Mouse (Mus musculus) hindbrain, embryonic 11.5 days (tissue): ENCODE measurements around the gene Myef2. TPM values are rescaled to one million over a fixed set of nuclear protein-coding genes. Genes with fewer than 3 reads are reported as not detected.

Experiments
- ATAC-seq: fragments of 200-750 bp; cut with Nextera tagmentation; 2 replicates; pipeline ENCODE4 v1.8.0; 2017; ENCODE audit warnings: mild to moderate bottlenecking, moderate TSS enrichment, moderate library complexity; ENCODE audit not compliant: low FRiP score
- DNase-seq: peaks from one replicate; pipeline ENCODE4 v3.0.0-alpha.2; 2015; ENCODE audit warnings: low spot score
- H3K27ac ChIP-seq: fragments of 300-500 bp; sonication (generic); 2 replicates; pipeline ENCODE4 v1.5.1; 2014; ENCODE audit warnings: mild to moderate bottlenecking, low read depth, low read length
- H3K27me3 ChIP-seq: fragments of 300-500 bp; sonication (generic); 2 replicates; pipeline ENCODE4 v1.6.1; 2014; ENCODE audit warnings: mild to moderate bottlenecking, low read length, moderate library complexity, mixed read lengths; ENCODE audit not compliant: control insufficient read depth, insufficient read depth
- H3K36me3 ChIP-seq: fragments of 300-500 bp; sonication (generic); 2 replicates; pipeline ENCODE4 v1.6.1; 2014; ENCODE audit warnings: mild to moderate bottlenecking, low read length, moderate library complexity, mixed read lengths; ENCODE audit not compliant: control insufficient read depth, insufficient read depth
- H3K4me1 ChIP-seq: fragments of 300-500 bp; sonication (generic); replicated peaks from 2 replicates; pipeline ENCODE4 v1.6.1; 2014; ENCODE audit warnings: low read length, mixed read lengths; ENCODE audit not compliant: control insufficient read depth, insufficient read depth
- H3K4me2 ChIP-seq: fragments of 300-500 bp; sonication (generic); replicated peaks from 2 replicates; pipeline ENCODE4 v1.6.1; 2014; ENCODE audit warnings: mild to moderate bottlenecking, low read depth, low read length
- H3K4me3 ChIP-seq: fragments of 300-500 bp; sonication (generic); 2 replicates; pipeline ENCODE4 v1.5.1; 2014; ENCODE audit warnings: low read depth, low read length
- H3K9ac ChIP-seq: fragments of 300-500 bp; sonication (generic); 2 replicates; pipeline ENCODE4 v1.6.1; 2014; ENCODE audit warnings: low read depth, low read length
- H3K9me3 ChIP-seq: fragments of 300-500 bp; sonication (generic); 2 replicates; pipeline ENCODE4 v1.6.1; 2016; ENCODE audit warnings: low read length; ENCODE audit not compliant: control insufficient read depth
- WGBS: fragments of 180-500 bp; shearing (Covaris S2); extraction: QIAGEN DNeasy Blood & Tissue Kit; methylation state at CpG from one replicate; pipeline ENCODE4 v1.1.7; 2014; 5-methylcytosine and 5-hydroxymethylcytosine counted together
- polyA plus RNA-seq: library from polyadenylated mRNA; unstranded; fragments of >200 nt; fragmentation: Nextera tagmentation; extraction: Ambion mirVana; gene quantifications from 2 replicates; pipeline ENCODE4 v1.2.1, GENCODE M21; 2014

Gene Myef2
- polyA plus RNA-seq, 1 experiment from 2014 or later: 261 TPM

DNA sequence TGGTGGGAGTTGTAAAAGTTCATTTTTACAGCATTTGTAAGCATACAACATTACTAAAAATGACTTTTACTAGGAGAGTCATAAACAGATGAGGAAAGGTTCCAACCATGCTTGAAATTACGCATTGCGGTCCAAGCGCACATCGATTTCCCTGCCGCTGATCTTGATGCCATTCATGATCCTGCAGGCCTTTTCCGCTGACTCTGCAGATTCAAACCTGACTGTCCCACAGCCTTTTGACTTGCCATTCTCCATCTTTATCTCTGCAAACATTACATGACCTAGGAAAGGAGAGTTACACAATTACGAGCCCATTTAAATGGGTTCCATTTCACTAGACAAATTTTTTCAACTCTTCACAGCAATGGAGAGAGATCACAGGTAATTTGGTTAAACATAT lies 34.7 kb downstream of the Myef2 start:
- no peak overlapping the region for H3K9ac ChIP-seq
- no peaks in the 10 kb centered on the region for H3K27me3 ChIP-seq
- H3K4me3 ChIP-seq: no peak overlapping the region
- H3K9me3 ChIP-seq: no peaks in the 10 kb centered on the region
- no peak overlapping the region for H3K27ac ChIP-seq
- ATAC-seq (no peak), DNase-seq (no peak)
- H3K36me3 ChIP-seq: 0 out of 2 replicates have a peak, but pooled peaks cover 4% of the 10 kb centered on the region
- 95% methylated on average over 7 of the region's 7 CpGs for WGBS
- no peaks in the 10 kb centered on the region for H3K4me1 ChIP-seq
- H3K4me2 ChIP-seq: no peak overlapping the region

DNA sequence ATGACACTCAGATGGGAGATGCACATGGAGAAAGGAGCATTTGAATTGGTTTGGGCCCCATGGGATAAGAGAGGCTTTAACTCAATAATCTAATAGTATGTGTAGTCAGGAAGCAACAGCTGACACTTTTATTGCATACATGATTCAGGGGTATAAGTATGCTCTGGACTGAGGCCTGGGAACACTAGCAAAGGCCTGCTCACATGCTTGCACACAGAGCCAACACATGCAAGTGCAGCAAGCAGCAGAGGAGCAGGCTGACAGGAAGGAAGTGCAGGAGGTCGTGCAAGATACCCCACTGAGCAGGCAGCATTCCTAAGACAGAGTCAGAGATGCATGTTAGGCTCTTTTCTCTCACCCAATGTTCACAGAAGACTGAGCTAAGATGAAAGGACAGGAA lies 39.6 kb downstream of the Myef2 start:
- 23% methylated on average over 1 of the region's 1 CpGs for WGBS
- Histone ChIP-seq H3K4me2 (no peak overlapping the region), H3K9me3 (no peaks in the 10 kb centered on the region), H3K36me3 (0 out of 2 replicates have a peak, but pooled peaks cover 2% of the 10 kb centered on the region), H3K27me3 (no peaks in the 10 kb centered on the region), H3K4me1 (no peaks in the 10 kb centered on the region), H3K4me3 (no peak overlapping the region), H3K27ac (no peak overlapping the region), H3K9ac (no peak overlapping the region)
- ATAC-seq (no peak), DNase-seq (no peak)

DNA sequence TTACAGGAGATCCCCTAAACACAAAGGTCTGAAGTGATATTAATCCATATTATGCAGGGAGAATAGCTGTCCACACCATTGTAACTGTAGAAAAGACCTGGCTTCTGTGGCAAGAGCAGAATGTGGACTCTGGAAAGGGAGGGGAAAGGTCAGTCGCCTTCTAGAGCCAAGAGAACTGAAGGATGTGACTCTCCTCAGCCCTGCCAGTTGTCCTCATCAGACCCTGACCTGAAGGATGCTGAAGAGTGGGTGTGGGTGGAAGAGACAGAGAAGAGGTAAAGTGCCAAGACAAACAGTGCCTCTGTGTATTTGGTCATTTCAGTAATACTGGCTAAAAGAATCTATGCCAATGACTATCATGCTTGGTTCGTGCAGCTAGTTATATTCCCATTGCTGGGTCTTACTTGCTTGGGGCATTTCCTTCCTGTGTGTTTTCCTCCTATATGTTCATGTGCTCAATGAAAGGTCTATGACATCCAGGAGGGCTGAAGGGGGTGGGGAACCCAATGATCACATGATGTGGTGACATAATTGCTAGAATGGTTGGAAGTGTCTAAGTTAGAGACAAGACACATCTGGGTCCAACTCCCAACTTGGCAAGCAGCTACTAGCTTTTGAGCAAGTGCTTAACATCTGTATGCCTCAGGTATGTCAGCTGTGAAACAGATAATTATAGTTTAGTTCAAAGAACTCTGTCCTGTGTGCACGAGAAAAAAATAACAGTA lies 50.2 kb downstream of the Myef2 start:
- Histone ChIP-seq H3K36me3 (no peaks in the 10 kb centered on the region), H3K27ac (no peak overlapping the region), H3K9ac (no peak overlapping the region), H3K4me3 (no peak overlapping the region), H3K27me3 (no peaks in the 10 kb centered on the region), H3K9me3 (no peaks in the 10 kb centered on the region), H3K4me2 (no peak overlapping the region), H3K4me1 (no peaks in the 10 kb centered on the region)
- ATAC-seq (no peak), DNase-seq (no peak)
- 87% methylated on average over 3 of the region's 3 CpGs for WGBS

DNA sequence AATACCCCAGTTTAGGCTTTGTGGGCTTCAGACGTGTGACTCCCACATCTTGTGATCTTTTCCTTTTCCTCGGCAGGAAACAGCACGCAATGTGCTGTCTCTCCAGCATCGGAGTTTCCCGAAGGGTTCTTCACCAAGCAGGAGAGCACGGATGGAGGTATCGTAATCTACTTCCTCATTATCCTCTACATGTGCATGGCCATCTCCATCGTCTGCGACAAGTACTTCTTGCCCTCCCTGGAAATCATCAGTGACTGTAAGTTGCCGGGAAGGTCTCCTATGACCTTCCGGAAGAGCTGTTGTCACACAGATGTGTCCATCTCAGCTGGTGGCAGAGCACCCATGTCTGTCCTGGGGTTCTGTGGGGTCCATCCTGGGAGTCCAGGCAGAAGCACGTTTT lies 54.8 kb downstream of the Myef2 start:
- no peaks in the 10 kb centered on the region for H3K27me3 ChIP-seq
- no peak overlapping the region for H3K9ac ChIP-seq
- DNase-seq: no peak
- no peaks in the 10 kb centered on the region for H3K9me3 ChIP-seq
- WGBS: 91% methylated on average over 12 of the region's 12 CpGs
- no peak overlapping the region for H3K4me3 ChIP-seq
- no peak overlapping the region for H3K27ac ChIP-seq
- no peaks in the 10 kb centered on the region for H3K4me1 ChIP-seq
- no peak overlapping the region for H3K4me2 ChIP-seq
- ATAC-seq: no peak
- no peaks in the 10 kb centered on the region for H3K36me3 ChIP-seq

DNA sequence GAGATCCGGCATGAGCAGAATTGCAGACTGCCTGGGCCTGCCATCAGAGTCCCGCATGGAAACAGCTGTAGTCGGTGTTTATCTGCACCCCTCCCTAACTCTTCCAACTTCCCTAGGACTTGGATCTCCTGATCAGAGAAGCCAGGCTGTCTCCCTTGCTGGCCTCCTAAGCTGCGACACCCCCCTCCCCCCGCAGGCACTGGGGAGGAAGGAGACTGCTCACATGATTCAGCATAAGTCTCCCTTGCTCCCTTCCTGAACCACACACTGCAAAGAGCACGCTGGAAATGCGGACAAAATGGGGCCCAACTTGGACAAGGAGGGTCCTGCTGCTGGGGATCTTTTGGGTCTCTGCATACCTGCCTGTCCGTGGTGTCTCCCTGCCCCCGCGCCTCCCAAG lies 55.6 kb downstream of the Myef2 start, which contains the start of gene Slc24a5:
Slc24a5 (plus strand) TSS at position 231 of the 400 bp plus-strand sequence.
- H3K27ac ChIP-seq: no peak within 1 kb of the TSS
- H3K4me2 ChIP-seq: no peak within 1 kb of the TSS
- DNase-seq (no peak), ATAC-seq (no peak; the same call in 1 of the 2 replicates)
- no peaks in the 10 kb centered on the region for H3K27me3 ChIP-seq
- no peaks in the 10 kb centered on the region for H3K9me3 ChIP-seq
- WGBS: 77% methylated on average over 10 of the region's 10 CpGs
- H3K4me1 ChIP-seq: no peaks in the 10 kb centered on the region
- H3K9ac ChIP-seq: no peak within 1 kb of the TSS
- H3K4me3 ChIP-seq: no peak within 1 kb of the TSS
- no peaks in the 10 kb centered on the region for H3K36me3 ChIP-seq

DNA sequence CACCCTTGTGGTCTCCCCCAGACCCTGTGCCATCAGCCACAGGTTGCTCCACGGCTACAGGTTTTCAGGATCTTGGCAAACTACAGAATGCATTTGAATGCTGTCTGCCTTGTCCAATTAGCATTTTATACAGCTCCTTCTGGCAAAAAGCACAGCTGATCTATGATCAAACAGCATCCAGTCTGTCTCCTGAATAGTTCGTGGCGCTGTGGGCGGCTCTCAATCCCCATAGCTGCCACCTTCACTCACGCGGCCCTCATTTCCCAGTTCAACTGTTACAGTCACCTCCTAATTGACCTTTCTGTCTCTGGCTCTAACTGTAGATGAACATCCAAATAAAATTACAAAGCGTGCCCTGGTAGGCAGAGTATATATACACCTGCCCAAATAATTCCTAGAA lies 56.1 kb downstream of the Myef2 start:
- H3K9me3 ChIP-seq: no peaks in the 10 kb centered on the region
- DNase-seq: no peak
- no peak for ATAC-seq

DNA sequence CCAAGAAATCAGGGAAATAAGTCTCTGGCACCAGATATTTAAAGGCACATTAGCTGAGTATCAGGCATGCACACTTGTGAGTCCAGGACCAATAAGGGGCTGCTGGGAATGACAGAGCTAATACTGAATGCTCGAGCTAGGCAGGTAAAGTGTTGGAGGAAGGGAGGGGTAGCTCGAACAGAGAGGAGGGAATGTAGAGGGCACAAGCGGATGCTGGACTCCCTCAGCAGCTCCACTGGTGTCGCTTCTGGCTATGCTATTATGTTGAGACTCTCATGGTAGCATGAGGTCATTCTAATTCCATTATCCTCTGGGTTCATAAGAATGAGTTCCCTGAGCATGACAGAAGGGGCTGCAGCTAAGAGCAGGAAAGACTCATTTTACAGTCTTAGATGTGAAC lies 60.5 kb downstream of the Myef2 start:
- Histone ChIP-seq H3K4me2 (no peak overlapping the region), H3K4me3 (no peak overlapping the region), H3K9ac (no peak overlapping the region), H3K36me3 (no peaks in the 10 kb centered on the region), H3K4me1 (no peaks in the 10 kb centered on the region), H3K27ac (no peak overlapping the region), H3K27me3 (no peaks in the 10 kb centered on the region), H3K9me3 (no peaks in the 10 kb centered on the region)
- ATAC-seq (no peak), DNase-seq (no peak)
- WGBS: 77% methylated on average over 4 of the region's 4 CpGs

More for the DNA sequence above, 56.1 kb downstream of the Myef2 start:
- H3K36me3 ChIP-seq: no peaks in the 10 kb centered on the region
- no peaks in the 10 kb centered on the region for H3K4me1 ChIP-seq
- H3K4me3 ChIP-seq: no peak overlapping the region
- no peaks in the 10 kb centered on the region for H3K27me3 ChIP-seq
- WGBS: 93% methylated on average over 7 of the region's 7 CpGs
- H3K27ac ChIP-seq: no peak overlapping the region
- H3K9ac ChIP-seq: no peak overlapping the region
- no peak overlapping the region for H3K4me2 ChIP-seq

DNA sequence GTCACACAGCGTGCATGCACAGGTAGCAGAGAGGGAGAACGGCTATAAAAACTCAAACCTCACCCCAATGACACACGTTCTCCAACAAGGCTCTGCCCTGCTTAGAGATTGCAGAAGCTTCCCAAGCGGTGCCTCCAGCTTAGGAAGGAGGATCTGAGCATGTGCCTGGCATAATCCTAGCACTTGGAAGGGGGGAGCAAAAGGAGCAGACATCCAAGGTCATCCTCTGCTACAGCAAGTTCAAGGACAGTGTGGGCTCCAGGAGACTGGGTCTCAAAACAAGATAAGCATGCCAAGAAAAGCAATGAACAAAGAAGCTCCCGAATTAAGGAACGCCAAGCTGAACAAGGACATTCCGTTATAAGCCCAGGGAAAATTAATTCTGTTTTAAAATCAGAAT lies 62.0 kb downstream of the Myef2 start:
- Histone ChIP-seq H3K4me2 (no peak overlapping the region), H3K4me1 (no peaks in the 10 kb centered on the region), H3K27ac (no peak overlapping the region), H3K4me3 (no peak overlapping the region), H3K27me3 (no peaks in the 10 kb centered on the region), H3K9ac (no peak overlapping the region), H3K9me3 (no peaks in the 10 kb centered on the region), H3K36me3 (no peaks in the 10 kb centered on the region)
- no peak for ATAC-seq
- WGBS: 93% methylated on average over 7 of the region's 7 CpGs
- DNase-seq: no peak

DNA sequence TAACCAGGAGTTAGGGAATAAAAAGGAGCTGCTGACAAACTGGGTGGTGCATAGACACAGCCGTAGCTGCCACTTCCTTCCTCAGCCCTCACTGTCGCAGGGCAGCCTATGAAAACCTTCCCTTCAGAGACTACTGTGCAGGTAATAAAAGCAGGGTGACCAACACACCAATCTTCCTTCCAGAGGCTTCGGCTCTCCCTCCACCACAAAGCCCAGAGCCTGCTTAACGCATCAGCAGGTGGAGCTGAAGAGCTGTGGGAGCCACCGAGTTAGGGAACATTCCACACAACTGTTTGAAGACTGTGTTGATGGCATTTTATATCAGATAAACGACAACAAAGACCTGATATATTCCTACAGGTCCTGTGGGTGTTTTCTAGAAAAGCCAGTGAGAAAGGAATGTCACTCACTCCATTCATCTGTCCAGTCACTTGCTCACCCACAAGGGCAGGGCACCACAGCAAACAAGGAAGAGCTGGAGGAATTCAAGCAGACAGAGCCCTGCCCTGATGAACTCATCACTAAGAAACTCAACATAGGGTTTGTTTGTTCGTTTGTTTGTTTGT lies 66.1 kb downstream of the Myef2 start:
- Histone ChIP-seq H3K36me3 (no peaks in the 10 kb centered on the region), H3K4me3 (no peak overlapping the region), H3K4me2 (no peak overlapping the region), H3K9me3 (no peaks in the 10 kb centered on the region), H3K9ac (no peak overlapping the region), H3K27ac (no peak overlapping the region), H3K27me3 (no peaks in the 10 kb centered on the region), H3K4me1 (no peaks in the 10 kb centered on the region)
- WGBS: 57% methylated on average over 7 of the region's 7 CpGs
- no peak for DNase-seq
- ATAC-seq: no peak
